Mouse (Mus musculus): ENCODE measurements around the gene Gm19345. TPM values are rescaled to one million over a fixed set of nuclear protein-coding genes. Genes with fewer than 3 reads are reported as not detected.

The Gm19345 gene
- polyA plus RNA-seq, 1 experiment from 2014 or later: 0.27 TPM

DNA sequence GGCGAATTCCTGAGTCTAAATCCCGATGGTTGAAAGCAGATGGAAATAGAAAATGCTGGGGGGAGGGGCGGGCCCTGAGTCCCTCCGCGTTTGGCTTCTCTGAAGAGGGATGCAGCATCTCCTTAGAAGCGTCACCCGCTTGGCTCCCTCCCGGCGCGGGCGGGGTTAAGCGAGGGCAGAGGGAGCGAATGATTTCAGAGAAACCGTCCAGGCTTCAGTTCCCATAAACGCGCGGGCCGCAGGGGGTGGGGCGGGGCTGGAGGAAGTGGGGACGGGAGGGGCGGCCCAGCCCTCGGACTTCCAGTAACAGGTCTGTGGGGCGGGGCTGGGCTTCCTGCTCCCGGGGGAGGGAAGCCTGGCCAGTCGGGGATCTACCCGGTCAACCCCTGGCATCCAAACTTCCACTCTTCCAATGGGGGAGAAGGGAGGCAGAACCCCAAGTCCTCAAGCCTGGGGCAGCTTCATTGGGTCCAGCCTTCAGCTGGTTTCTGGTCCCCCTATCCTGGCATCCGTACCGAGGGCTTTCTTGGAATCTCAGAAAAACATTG is 35.5 kb upstream of the Gm19345 start:
- peak overlapping the region; percentile 68 for H3K4me2 ChIP-seq (ENCODE audit: low read depth, low read length)
- H3K9me3 ChIP-seq (ENCODE audit: control insufficient read depth, low read length): no peaks in the 10 kb centered on the region
- H3K4me3 ChIP-seq (ENCODE audit: low read length): peak overlapping the region; percentile 48
- H3K36me3 ChIP-seq (ENCODE audit: control insufficient read depth, insufficient read depth, low read length): 0 out of 2 replicates have a peak, but pooled peaks cover 2% of the 10 kb centered on the region
- H3K9ac ChIP-seq (ENCODE audit: low read depth, low read length): peak overlapping the region; percentile 65
- H3K27ac ChIP-seq (ENCODE audit: low read length): peak overlapping the region; percentile 89
- no peaks in the 10 kb centered on the region; the same call in 1 of the 2 replicates for H3K27me3 ChIP-seq (replicated peaks; ENCODE audit: control insufficient read depth, insufficient read depth, low read length)
- WGBS: 1% methylated on average over 27 of the region's 28 CpGs
- peaks cover 37% of the 10 kb centered on the region for H3K4me1 ChIP-seq (ENCODE audit: control insufficient read depth, insufficient read depth, low read length)
- peak; percentile 76 for ATAC-seq

DNA sequence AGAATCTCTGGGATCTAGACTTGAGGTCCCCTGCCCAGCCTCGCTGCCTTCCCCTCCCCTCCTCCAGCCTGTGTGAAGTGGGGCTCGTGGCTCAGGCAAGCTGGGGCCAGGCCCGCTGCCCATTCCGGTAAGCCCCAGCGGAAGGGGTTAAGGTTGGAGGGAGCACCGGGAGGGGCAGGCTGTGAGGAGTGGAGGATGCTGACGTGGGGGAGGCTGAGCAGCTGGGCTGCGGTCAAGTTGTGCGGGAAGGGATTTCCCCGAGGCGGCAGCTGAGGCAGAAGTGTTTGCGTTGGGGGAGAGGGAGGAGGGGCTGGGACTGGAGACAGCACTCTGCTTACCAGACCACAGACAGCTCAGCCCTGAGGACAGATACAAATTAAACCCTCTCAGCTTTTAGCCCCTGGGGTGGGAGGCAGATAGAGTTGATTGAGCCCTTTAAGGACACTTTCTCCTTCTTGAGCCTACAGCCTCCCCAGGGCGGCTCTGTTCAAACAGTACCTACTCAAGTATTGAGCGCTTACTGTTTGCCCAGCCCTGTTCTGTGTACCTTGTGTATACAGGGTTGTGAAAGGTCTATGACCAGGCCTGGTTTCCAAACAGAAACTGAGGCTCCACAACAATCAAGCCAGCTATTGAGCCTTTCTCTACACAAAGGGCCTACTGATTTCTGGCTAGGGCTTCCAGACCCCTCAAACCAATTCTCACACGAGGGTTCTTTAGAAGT is 34.3 kb upstream of the Gm19345 start:
- H3K4me2 ChIP-seq (ENCODE audit: low read depth, low read length): peak overlapping the region; percentile 68
- peaks cover 37% of the 10 kb centered on the region for H3K4me1 ChIP-seq (ENCODE audit: control insufficient read depth, insufficient read depth, low read length)
- peak overlapping the region; percentile 65 for H3K9ac ChIP-seq (ENCODE audit: low read depth, low read length)
- no peaks in the 10 kb centered on the region for H3K9me3 ChIP-seq (ENCODE audit: control insufficient read depth, low read length)
- 0 out of 2 replicates have a peak, but pooled peaks cover 2% of the 10 kb centered on the region for H3K36me3 ChIP-seq (ENCODE audit: control insufficient read depth, insufficient read depth, low read length)
- WGBS: 10% methylated on average over 15 of the region's 15 CpGs
- peak overlapping the region; percentile 48 for H3K4me3 ChIP-seq (ENCODE audit: low read length)
- H3K27me3 ChIP-seq (replicated peaks; ENCODE audit: control insufficient read depth, insufficient read depth, low read length): 0 out of 2 replicates have a peak, but pooled peaks cover 3% of the 10 kb centered on the region
- H3K27ac ChIP-seq (ENCODE audit: low read length): peak overlapping the region; percentile 89
- ATAC-seq: peak; percentile 58

DNA sequence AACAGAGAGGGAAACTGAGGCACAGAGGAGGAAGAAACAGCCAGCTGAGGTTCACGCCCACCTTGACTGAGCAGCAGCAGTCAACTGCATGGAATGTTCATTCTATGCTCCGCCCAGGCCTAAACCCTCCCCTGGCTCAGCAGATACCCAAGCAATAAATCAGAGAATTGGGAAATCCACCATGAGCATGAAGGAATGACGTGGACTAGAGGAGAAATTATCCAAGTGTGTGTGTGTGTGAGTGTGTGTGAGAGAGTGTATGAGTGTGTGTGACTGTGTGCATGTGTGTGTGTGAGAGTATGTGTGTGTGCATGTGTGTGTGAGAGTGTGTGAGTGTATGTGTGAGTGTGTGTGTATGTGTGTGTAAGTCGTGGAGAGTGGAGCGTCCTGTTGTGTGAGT is 33.4 kb upstream of the Gm19345 start:
- H3K27ac ChIP-seq (ENCODE audit: low read length): peak overlapping the region; percentile 31
- WGBS: 61% methylated on average over 5 of the region's 5 CpGs
- H3K27me3 ChIP-seq (replicated peaks; ENCODE audit: control insufficient read depth, insufficient read depth, low read length): 0 out of 2 replicates have a peak, but pooled peaks cover 3% of the 10 kb centered on the region
- no peak overlapping the region for H3K4me3 ChIP-seq (ENCODE audit: low read length)
- peak; percentile 20 for ATAC-seq
- H3K36me3 ChIP-seq (ENCODE audit: control insufficient read depth, insufficient read depth, low read length): 0 out of 2 replicates have a peak, but pooled peaks cover 2% of the 10 kb centered on the region
- H3K4me1 ChIP-seq (ENCODE audit: control insufficient read depth, insufficient read depth, low read length): peaks cover 45% of the 10 kb centered on the region
- no peak overlapping the region for H3K4me2 ChIP-seq (ENCODE audit: low read depth, low read length)
- H3K9me3 ChIP-seq (ENCODE audit: control insufficient read depth, low read length): no peaks in the 10 kb centered on the region
- no peak overlapping the region for H3K9ac ChIP-seq (ENCODE audit: low read depth, low read length)

DNA sequence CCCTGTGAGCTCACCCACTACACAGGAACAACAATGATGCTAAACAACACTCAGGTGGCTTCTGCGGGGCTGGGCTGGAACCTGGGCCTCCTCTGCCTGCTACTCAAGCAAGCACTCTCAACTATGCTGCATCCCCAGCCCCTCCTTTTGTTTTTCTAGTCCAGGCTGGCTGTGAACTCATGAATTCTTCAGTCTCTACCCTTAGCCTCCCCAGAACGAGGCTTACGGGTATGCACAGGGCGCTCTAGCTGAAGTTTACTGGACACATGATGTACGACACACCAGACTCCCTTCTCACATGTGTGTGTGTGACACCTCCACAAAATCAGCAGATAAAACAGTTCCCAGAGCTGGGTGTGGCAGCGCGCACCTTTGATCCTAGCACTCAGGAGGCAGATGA is 32.9 kb upstream of the Gm19345 start:
- no peak for ATAC-seq
- Histone ChIP-seq H3K36me3 (ENCODE audit: control insufficient read depth, insufficient read depth, low read length) (0 out of 2 replicates have a peak, but pooled peaks cover 2% of the 10 kb centered on the region), H3K4me1 (ENCODE audit: control insufficient read depth, insufficient read depth, low read length) (peaks cover 50% of the 10 kb centered on the region), H3K9ac (ENCODE audit: low read depth, low read length) (no peak overlapping the region), H3K27ac (ENCODE audit: low read length) (peak overlapping the region; percentile 31), H3K4me3 (ENCODE audit: low read length) (no peak overlapping the region), H3K9me3 (ENCODE audit: control insufficient read depth, low read length) (no peaks in the 10 kb centered on the region), H3K4me2 (ENCODE audit: low read depth, low read length) (no peak overlapping the region), H3K27me3 (replicated peaks; ENCODE audit: control insufficient read depth, insufficient read depth, low read length) (0 out of 2 replicates have a peak, but pooled peaks cover 3% of the 10 kb centered on the region)
- 72% methylated on average over 7 of the region's 7 CpGs for WGBS

DNA sequence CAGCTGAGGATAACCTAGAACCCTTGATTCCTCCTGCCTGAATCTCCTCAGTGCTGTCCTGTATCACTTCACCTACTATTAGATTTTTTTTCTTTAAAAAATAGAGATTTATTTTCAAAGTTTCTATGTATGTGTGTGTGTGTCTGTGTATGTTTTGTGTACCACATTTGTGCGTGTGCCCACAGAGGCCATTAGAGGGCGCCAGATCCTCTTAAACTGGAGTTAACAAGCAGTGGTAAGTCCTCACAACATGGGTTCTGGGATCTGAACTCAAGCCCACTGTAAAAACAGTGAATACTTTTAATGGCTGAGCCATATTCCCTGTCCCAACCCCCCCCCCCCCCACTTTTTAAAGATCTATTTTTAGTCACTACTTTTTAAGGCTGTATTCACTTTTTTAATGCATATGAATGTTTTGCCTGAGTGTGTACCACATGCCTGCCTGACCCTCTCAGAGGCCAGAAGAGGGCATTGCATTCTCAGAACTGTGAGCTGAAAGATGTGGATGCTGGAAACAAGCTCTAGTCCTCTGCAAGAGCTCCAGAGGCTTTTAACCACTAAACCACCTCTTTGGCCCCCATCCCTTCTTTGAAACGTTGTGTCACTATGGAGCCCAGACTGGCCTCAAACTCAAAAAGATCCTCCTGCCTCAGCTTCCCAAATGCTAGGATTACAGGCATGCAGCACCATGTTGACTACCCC is 31.3 kb upstream of the Gm19345 start:
- Histone ChIP-seq H3K9me3 (ENCODE audit: control insufficient read depth, low read length) (no peaks in the 10 kb centered on the region), H3K27ac (ENCODE audit: low read length) (no peak overlapping the region), H3K4me1 (ENCODE audit: control insufficient read depth, insufficient read depth, low read length) (peaks cover 62% of the 10 kb centered on the region), H3K4me2 (ENCODE audit: low read depth, low read length) (no peak overlapping the region), H3K36me3 (ENCODE audit: control insufficient read depth, insufficient read depth, low read length) (0 out of 2 replicates have a peak, but pooled peaks cover 2% of the 10 kb centered on the region), H3K27me3 (replicated peaks; ENCODE audit: control insufficient read depth, insufficient read depth, low read length) (0 out of 2 replicates have a peak, but pooled peaks cover 3% of the 10 kb centered on the region), H3K9ac (ENCODE audit: low read depth, low read length) (no peak overlapping the region), H3K4me3 (ENCODE audit: low read length) (no peak overlapping the region)
- WGBS: 75% methylated on average over 3 of the region's 3 CpGs
- no peak for ATAC-seq

DNA sequence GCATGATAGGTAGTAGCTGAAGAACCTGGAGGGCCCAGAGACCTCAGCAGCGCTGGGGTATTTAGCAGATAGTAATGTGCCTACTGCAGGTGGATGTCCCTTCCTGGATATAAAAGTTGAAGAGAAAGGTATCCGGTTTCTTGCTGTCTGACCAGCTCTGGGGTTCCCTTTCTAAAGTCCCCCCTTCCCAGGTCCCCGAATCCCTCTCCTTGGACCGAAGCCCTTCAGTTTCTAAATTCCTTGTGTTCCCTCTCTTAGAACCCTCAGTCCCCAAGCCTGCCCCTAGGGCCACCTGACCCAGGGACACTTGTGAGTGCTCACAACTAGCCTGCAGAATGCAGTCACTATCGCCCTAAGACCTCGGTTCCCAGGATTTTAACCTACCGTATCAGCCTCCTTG is 30.2 kb upstream of the Gm19345 start:
- ATAC-seq: no peak
- H3K36me3 ChIP-seq (ENCODE audit: control insufficient read depth, insufficient read depth, low read length): 0 out of 2 replicates have a peak, but pooled peaks cover 2% of the 10 kb centered on the region
- no peaks in the 10 kb centered on the region for H3K9me3 ChIP-seq (ENCODE audit: control insufficient read depth, low read length)
- H3K4me1 ChIP-seq (ENCODE audit: control insufficient read depth, insufficient read depth, low read length): peaks cover 55% of the 10 kb centered on the region
- H3K27me3 ChIP-seq (replicated peaks; ENCODE audit: control insufficient read depth, insufficient read depth, low read length): 0 out of 2 replicates have a peak, but pooled peaks cover 3% of the 10 kb centered on the region
- H3K4me2 ChIP-seq (ENCODE audit: low read depth, low read length): peak overlapping the region; percentile 85
- H3K9ac ChIP-seq (ENCODE audit: low read depth, low read length): peak overlapping the region; percentile 88
- H3K4me3 ChIP-seq (ENCODE audit: low read length): peak overlapping the region; percentile 68
- 69% methylated on average over 7 of the region's 7 CpGs for WGBS
- H3K27ac ChIP-seq (ENCODE audit: low read length): no peak overlapping the region

DNA sequence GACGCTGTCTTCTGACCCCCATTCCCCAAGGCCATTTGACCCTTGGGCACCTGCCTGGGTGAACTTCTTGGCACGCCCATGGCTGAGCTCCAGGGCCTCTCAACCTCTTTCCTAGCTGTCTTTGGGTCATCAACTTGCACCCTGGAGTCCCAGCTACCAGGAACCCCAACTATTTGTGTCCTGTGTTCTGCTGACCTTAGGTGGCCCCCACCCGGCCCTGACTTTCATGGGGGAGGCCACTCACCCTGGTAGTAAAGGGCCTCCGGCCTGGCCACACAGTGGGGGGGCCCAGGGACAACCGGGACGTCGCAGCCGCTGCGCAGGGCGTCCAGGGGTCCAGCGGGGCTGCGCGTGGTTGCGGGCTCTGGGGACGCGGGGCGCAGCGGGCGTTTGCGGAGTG is 29.6 kb upstream of the Gm19345 start:
- Histone ChIP-seq H3K27ac (ENCODE audit: low read length) (peak overlapping the region; percentile 95), H3K4me2 (ENCODE audit: low read depth, low read length) (peak overlapping the region; percentile 85), H3K4me1 (ENCODE audit: control insufficient read depth, insufficient read depth, low read length) (peaks cover 55% of the 10 kb centered on the region), H3K9ac (ENCODE audit: low read depth, low read length) (peak overlapping the region; percentile 88), H3K9me3 (ENCODE audit: control insufficient read depth, low read length) (no peaks in the 10 kb centered on the region), H3K36me3 (ENCODE audit: control insufficient read depth, insufficient read depth, low read length) (0 out of 2 replicates have a peak, but pooled peaks cover 2% of the 10 kb centered on the region), H3K27me3 (replicated peaks; ENCODE audit: control insufficient read depth, insufficient read depth, low read length) (0 out of 2 replicates have a peak, but pooled peaks cover 3% of the 10 kb centered on the region), H3K4me3 (ENCODE audit: low read length) (peak overlapping the region; percentile 68)
- WGBS: 6% methylated on average over 20 of the region's 20 CpGs
- ATAC-seq: peak; percentile 0; the same call in 1 of the 2 replicates

DNA sequence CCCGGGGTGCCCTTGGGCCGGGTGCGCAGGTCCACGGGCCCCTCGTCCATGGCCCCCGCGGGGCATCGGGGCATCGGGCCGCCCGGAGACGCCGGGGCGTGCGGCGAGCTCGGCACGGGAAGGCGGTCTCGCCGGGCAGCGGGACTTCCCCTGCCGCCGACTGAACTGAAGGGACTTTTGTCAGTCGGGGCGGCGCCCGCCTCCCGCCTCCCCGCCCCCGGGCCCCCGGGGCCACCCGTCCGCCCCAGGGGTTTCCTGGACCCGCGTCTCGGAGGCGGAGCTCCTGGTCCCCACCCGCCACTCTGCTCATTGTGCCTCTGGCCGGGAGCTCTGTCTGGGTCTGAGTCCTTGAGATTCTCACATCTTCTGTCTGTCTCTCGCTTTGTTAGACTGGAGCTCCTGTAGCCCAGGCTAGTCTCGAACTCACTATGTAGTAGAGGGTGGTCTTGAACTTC is 29.2 kb upstream of the Gm19345 start, which contains the start of gene Bcl3:
Bcl3 (minus strand) TSS at position 167 of the 455 bp plus-strand sequence.
- 0 out of 2 replicates have a peak, but pooled peaks cover 3% of the 10 kb centered on the region for H3K27me3 ChIP-seq (replicated peaks; ENCODE audit: control insufficient read depth, insufficient read depth, low read length)
- H3K4me1 ChIP-seq (ENCODE audit: control insufficient read depth, insufficient read depth, low read length): peaks cover 51% of the 10 kb centered on the region
- H3K4me3 ChIP-seq (ENCODE audit: low read length): peak within 1 kb of the TSS; percentile 68
- no peaks in the 10 kb centered on the region for H3K9me3 ChIP-seq (ENCODE audit: control insufficient read depth, low read length)
- peak within 1 kb of the TSS; percentile 95 for H3K27ac ChIP-seq (ENCODE audit: low read length)
- peak within 1 kb of the TSS; percentile 85 for H3K4me2 ChIP-seq (ENCODE audit: low read depth, low read length)
- H3K36me3 ChIP-seq (ENCODE audit: control insufficient read depth, insufficient read depth, low read length): 0 out of 2 replicates have a peak, but pooled peaks cover 2% of the 10 kb centered on the region
- H3K9ac ChIP-seq (ENCODE audit: low read depth, low read length): peak within 1 kb of the TSS; percentile 88
- under 1% methylated on average over 37 of the region's 42 CpGs for WGBS
- peak; percentile 45 for ATAC-seq
